Mouse (Mus musculus) CH12.LX (cell line): ENCODE data around the gene Yrdc. TPM values are rescaled to one million over a fixed set of nuclear protein-coding genes. Genes with fewer than 3 reads are reported as not detected.

Experiments
- DNase-seq: peaks from one replicate; pipeline ENCODE4 v3.0.0-alpha.2; 2013; ENCODE audit errors: extremely low read depth
- H3K27ac ChIP-seq: 2 replicates; pipeline ENCODE4 v1.5.1; 2012; ENCODE audit warnings: low read depth, mild to moderate bottlenecking, control low read depth, moderate library complexity; ENCODE audit not compliant: insufficient read depth
- H3K27me3 ChIP-seq: replicated peaks from 2 replicates; pipeline ENCODE3; 2012; ENCODE audit warnings: inconsistent platforms
- H3K36me3 ChIP-seq, 2 experiments: replicated peaks in 1 of 2; 2 replicates each; pipeline versions ENCODE3 to v1.6.1; 2012; ENCODE audit warnings: inconsistent platforms in 1 of 2, low read length in 1 of 2, mild to moderate bottlenecking in 1 of 2, mixed read lengths in 1 of 2, moderate library complexity in 1 of 2; ENCODE audit not compliant: control insufficient read depth in 1 of 2, insufficient read depth in 1 of 2
- H3K4me1 ChIP-seq, 2 experiments: 2 replicates each; pipeline ENCODE4 v1.6.1; 2012; ENCODE audit warnings: inconsistent platforms in 1 of 2, moderate library complexity in 1 of 2; ENCODE audit not compliant: insufficient read depth in 2 of 2, control insufficient read depth in 1 of 2
- H3K4me2 ChIP-seq: 2 replicates; pipeline ENCODE4 v1.6.1; 2012; ENCODE audit warnings: low read depth, mild to moderate bottlenecking, control low read depth; ENCODE audit not compliant: poor library complexity, insufficient read depth, severe bottlenecking
- H3K4me3 ChIP-seq, 3 experiments: fragments of 150-350 bp in 1 of 3; sonication (generic) in 1 of 3; replicated peaks in 1 of 3; 2 replicates each; pipeline versions ENCODE3 to v1.5.1; 2011 to 2012; ENCODE audit warnings: low read depth in 2 of 3, low read length in 2 of 3, mild to moderate bottlenecking in 2 of 3, moderate library complexity in 2 of 3, control low read depth in 1 of 3, improper control_type of control experiment in 1 of 3, inconsistent platforms in 1 of 3, mixed read lengths in 1 of 3; ENCODE audit not compliant: poor library complexity in 1 of 3
- H3K79me2 ChIP-seq: replicated peaks from 2 replicates; pipeline ENCODE4 v1.6.1; 2012; ENCODE audit warnings: mild to moderate bottlenecking, moderate library complexity; ENCODE audit not compliant: control insufficient read depth, poor library complexity, insufficient read depth, severe bottlenecking; ENCODE audit errors: extremely low read depth
- H3K9ac ChIP-seq: 2 replicates; pipeline ENCODE4 v1.6.1; 2012; ENCODE audit warnings: low read depth, mild to moderate bottlenecking, control low read depth, moderate library complexity; ENCODE audit not compliant: insufficient read depth
- H3K9me3 ChIP-seq: replicated peaks from 2 replicates; pipeline ENCODE3; 2012; ENCODE audit warnings: low read length, inconsistent platforms, mixed read lengths
- BHLHE40 ChIP-seq: IDR thresholded peaks from 2 replicates; pipeline ENCODE4 v1.6.1; 2011; ENCODE audit warnings: mild to moderate bottlenecking, low read depth, low read length, improper control_type of control experiment
- CHD1 ChIP-seq: IDR thresholded peaks from 2 replicates; pipeline ENCODE4 v1.6.1; 2012; ENCODE audit warnings: low read depth, low read length, improper control_type of control experiment, inconsistent platforms
- CTCF ChIP-seq, 2 experiments: IDR thresholded peaks in 1 of 2; conservative IDR thresholded peaks in 1 of 2; 2 replicates each; pipeline ENCODE4 v1.5.1; 2011 to 2012; ENCODE audit warnings: low read depth in 2 of 2, low read length in 2 of 2, improper control_type of control experiment in 1 of 2, inconsistent platforms in 1 of 2, mild to moderate bottlenecking in 1 of 2, moderate library complexity in 1 of 2
- E2F4 ChIP-seq: IDR thresholded peaks from 2 replicates; pipeline ENCODE4 v1.6.1; 2011; ENCODE audit warnings: low read depth, low read length, improper control_type of control experiment; ENCODE audit not compliant: insufficient replicate concordance
- ELF1 ChIP-seq: IDR thresholded peaks from 2 replicates; pipeline ENCODE4 v1.6.1; 2014; ENCODE audit warnings: low read depth, mild to moderate bottlenecking, inconsistent platforms, low read length, improper control_type of control experiment
- ETS1 ChIP-seq: conservative IDR thresholded peaks from 2 replicates; pipeline ENCODE4 v1.6.1; 2012; ENCODE audit warnings: low read depth, mild to moderate bottlenecking, inconsistent platforms, low read length, improper control_type of control experiment, moderate library complexity
- GABPA ChIP-seq: IDR thresholded peaks from 2 replicates; pipeline ENCODE4 v1.6.1; 2012; ENCODE audit warnings: low read depth, low read length, improper control_type of control experiment, inconsistent platforms; ENCODE audit not compliant: insufficient replicate concordance
- HCFC1 ChIP-seq: IDR thresholded peaks from 2 replicates; pipeline ENCODE4 v1.6.1; 2012; ENCODE audit warnings: low read depth, mild to moderate bottlenecking, inconsistent platforms, low read length, improper control_type of control experiment
- JUN ChIP-seq: IDR thresholded peaks from 2 replicates; pipeline ENCODE4 v1.6.1; 2011; ENCODE audit warnings: low read depth, mild to moderate bottlenecking, low read length, improper control_type of control experiment, moderate library complexity; ENCODE audit not compliant: insufficient read depth
- JUND ChIP-seq: conservative IDR thresholded peaks from 2 replicates; pipeline ENCODE4 v1.6.1; 2011; ENCODE audit warnings: low read depth, low read length, improper control_type of control experiment
- KAT2A ChIP-seq: IDR thresholded peaks from 2 replicates; pipeline ENCODE4 v1.6.1; 2012; ENCODE audit warnings: low read length, improper control_type of control experiment, inconsistent platforms; ENCODE audit not compliant: insufficient replicate concordance
- MAFK ChIP-seq: IDR thresholded peaks from 2 replicates; pipeline ENCODE4 v1.6.1; 2011; ENCODE audit warnings: low read length, improper control_type of control experiment; ENCODE audit not compliant: insufficient replicate concordance
- MAX ChIP-seq: IDR thresholded peaks from 2 replicates; pipeline ENCODE4 v1.6.1; 2011; ENCODE audit warnings: low read length, improper control_type of control experiment
- MYC ChIP-seq: IDR thresholded peaks from 2 replicates; pipeline ENCODE4 v1.6.1; 2011; ENCODE audit warnings: low read depth, mild to moderate bottlenecking, improper control_type of control experiment, low read length
- NELFE ChIP-seq: IDR thresholded peaks from 2 replicates; pipeline ENCODE4 v1.6.1; 2011; ENCODE audit warnings: low read depth, low read length, improper control_type of control experiment
- PAX5 ChIP-seq: IDR thresholded peaks from 2 replicates; pipeline ENCODE4 v1.6.1; 2012; ENCODE audit warnings: low read length, inconsistent platforms, mixed read lengths
- POLR2A ChIP-seq: IDR thresholded peaks from 2 replicates; pipeline ENCODE4 v1.6.1; 2011; ENCODE audit warnings: low read depth, mild to moderate bottlenecking, improper control_type of control experiment, low read length
- POLR2AphosphoS2 ChIP-seq: IDR thresholded peaks from 2 replicates; pipeline ENCODE4 v1.6.1; 2011; ENCODE audit warnings: low read depth, low read length, improper control_type of control experiment
- RAD21 ChIP-seq: IDR thresholded peaks from 2 replicates; pipeline ENCODE4 v1.6.1; 2011; ENCODE audit warnings: low read depth, mild to moderate bottlenecking, low read length, improper control_type of control experiment, moderate library complexity
- SMC3 ChIP-seq: IDR thresholded peaks from 2 replicates; pipeline ENCODE4 v1.6.1; 2011; ENCODE audit warnings: low read depth, low read length, improper control_type of control experiment
- TCF12 ChIP-seq: IDR thresholded peaks from 2 replicates; pipeline ENCODE4 v1.6.1; 2014; ENCODE audit warnings: low read depth, mild to moderate bottlenecking, inconsistent platforms, low read length, improper control_type of control experiment
- UBTF ChIP-seq: IDR thresholded peaks from 2 replicates; pipeline ENCODE4 v1.6.1; 2012; ENCODE audit warnings: low read depth, mild to moderate bottlenecking, inconsistent platforms, low read length, improper control_type of control experiment, moderate library complexity
- USF2 ChIP-seq: conservative IDR thresholded peaks from 2 replicates; pipeline ENCODE4 v1.6.1; 2011; ENCODE audit warnings: low read depth, low read length, improper control_type of control experiment
- ZC3H11A ChIP-seq: IDR thresholded peaks from 2 replicates; pipeline ENCODE4 v1.6.1; 2012; ENCODE audit warnings: low read depth, mild to moderate bottlenecking, inconsistent platforms, low read length, improper control_type of control experiment
- ZKSCAN1 ChIP-seq: IDR thresholded peaks from 2 replicates; pipeline ENCODE4 v1.6.1; 2012; ENCODE audit warnings: low read depth, inconsistent platforms, low read length, improper control_type of control experiment, borderline replicate concordance
- ZNF384 ChIP-seq: IDR thresholded peaks from 2 replicates; pipeline ENCODE4 v1.6.1; 2012; ENCODE audit warnings: low read depth, low read length, improper control_type of control experiment, inconsistent platforms
- dilution Hi-C: fragments of 300-500 bp; cut with MboI; formaldehyde crosslinking; loops from 2 replicates; pipeline ENCODE4 v1.14.3; 2020; ENCODE audit warnings: low sequenced_read_pairs; ENCODE audit not compliant: extremely low pct_unique_long_range_greater_than_20kb, extremely low pct_ligation_motif_present
- in situ Hi-C: fragments of 300-500 bp; cut with MboI; formaldehyde crosslinking; loops from 3 replicates; pipeline ENCODE4 v1.14.3; 2019; ENCODE audit warnings: low sequenced_read_pairs, low pct_ligation_motif_present, low pct_unique_long_range_greater_than_20kb, mixed read lengths
- polyA plus RNA-seq: library from polyadenylated mRNA; unstranded; fragments of >175 nt; gene quantifications from 2 replicates; pipeline ENCODE4 v1.2.1, GENCODE M21; 2012; ENCODE audit warnings: low read depth; ENCODE audit not compliant: insufficient read length
- total RNA-seq, 2 experiments: library from RNA; depleted of rRNA; stranded (reverse); fragments of 300-350 nt in 1 of 2; fragments of >200 nt in 1 of 2; gene quantifications; 2 replicates each; pipeline ENCODE4 v1.2.3; 2012 to 2014

Gene Yrdc
- total and polyA plus RNA-seq, 3 experiments = 86.8 to 160 (median 87.6) TPM

DNA sequence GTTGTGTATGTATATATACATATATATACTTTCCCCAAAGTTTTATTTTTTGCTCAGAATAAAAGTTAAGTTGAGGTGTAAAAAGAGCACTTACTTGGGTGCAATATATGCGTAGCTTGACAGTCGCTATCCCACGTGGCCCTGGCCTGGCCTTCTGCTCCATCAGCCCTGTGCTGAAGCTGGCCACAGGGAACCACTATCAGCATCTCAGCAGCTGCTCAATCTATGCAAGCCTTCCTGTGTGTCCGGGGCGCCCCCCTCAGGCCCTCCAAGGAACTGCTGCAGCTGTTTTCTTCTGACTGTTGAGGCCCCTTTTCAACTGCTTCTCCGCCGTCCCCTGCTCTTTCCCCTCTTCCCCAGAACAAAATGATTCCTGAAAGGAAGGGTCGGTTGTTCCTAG, 2.9 kb upstream of the Yrdc start:
- peak; percentile 76 for DNase-seq
- no peak overlapping the region for H3K4me3 ChIP-seq
- in situ Hi-C loops (no loop called here), dilution Hi-C loops (no loop called here)
- no peak overlapping the region for H3K27ac ChIP-seq
- peaks cover 19% of the 10 kb centered on the region for H3K79me2 ChIP-seq
- TF ChIP-seq HCFC1 (no peak), PAX5 (no peak), USF2 (no peak), POLR2AphosphoS2 (no peak), ZC3H11A (no peak), JUND (no peak), ETS1 (no peak), SMC3 (peak; percentile 46), GABPA (no peak), BHLHE40 (no peak), ZNF384 (no peak), CTCF (conservative IDR thresholded peaks at IDR 0.05 in 1 of 2, IDR thresholded peaks at IDR 0.05 in 1 of 2; ENCODE audit: low read depth in 2 of 2, low read length in 2 of 2) (peak; percentile 51 to 86; a peak in 3 of 4 replicates), TCF12 (no peak), RAD21 (peak; percentile 71), JUN (no peak), POLR2A (no peak), NELFE (no peak), ELF1 (no peak), MAX (no peak), MYC (peak; percentile 40; the same call in 1 of the 2 replicates), E2F4 (no peak), CHD1 (no peak), KAT2A (no peak), UBTF (no peak), ZKSCAN1 (no peak), MAFK (no peak)
- peaks cover 4 to 23% of the 10 kb centered on the region in 2 experiments for H3K4me1 ChIP-seq
- H3K36me3 ChIP-seq = peaks cover 24 to 54% of the 10 kb centered on the region in 2 experiments
- no peak overlapping the region for H3K9ac ChIP-seq
- no peaks in the 10 kb centered on the region for H3K27me3 ChIP-seq
- no peak overlapping the region for H3K4me2 ChIP-seq
- no peaks in the 10 kb centered on the region for H3K9me3 ChIP-seq
